Mouse (Mus musculus) adipocyte (in vitro differentiated cells): Measurements from ENCODE around the gene Atp6v0c.
A peak's percentile ranks its signal among the peaks of the same experiment; 100 is the strongest.

Experiments used
- DNase-seq: peaks from one replicate; pipeline ENCODE4 v3.0.0-alpha.2; 2016; ENCODE audit warnings: low spot score

The Atp6v0c gene

GRCm38 (mm10) chr17:24169317-24170065, at the start of gene Atp6v0c:
TSS of gene Atp6v0c (minus strand) at chr17:24169702.
- peak; percentile 97 for DNase-seq

- no peak for DNase-seq
These were observed 47.3 kb upstream of the Atp6v0c start for GRCm38 (mm10) chr17:24216836-24217235.

- DNase-seq = peak; percentile 91
These were observed 43.7 kb upstream of the Atp6v0c start for GRCm38 (mm10) chr17:24213186-24213585.

- DNase-seq = peak; percentile 54
These were observed 43.0 kb upstream of the Atp6v0c start for GRCm38 (mm10) chr17:24212441-24213018.

DNA sequence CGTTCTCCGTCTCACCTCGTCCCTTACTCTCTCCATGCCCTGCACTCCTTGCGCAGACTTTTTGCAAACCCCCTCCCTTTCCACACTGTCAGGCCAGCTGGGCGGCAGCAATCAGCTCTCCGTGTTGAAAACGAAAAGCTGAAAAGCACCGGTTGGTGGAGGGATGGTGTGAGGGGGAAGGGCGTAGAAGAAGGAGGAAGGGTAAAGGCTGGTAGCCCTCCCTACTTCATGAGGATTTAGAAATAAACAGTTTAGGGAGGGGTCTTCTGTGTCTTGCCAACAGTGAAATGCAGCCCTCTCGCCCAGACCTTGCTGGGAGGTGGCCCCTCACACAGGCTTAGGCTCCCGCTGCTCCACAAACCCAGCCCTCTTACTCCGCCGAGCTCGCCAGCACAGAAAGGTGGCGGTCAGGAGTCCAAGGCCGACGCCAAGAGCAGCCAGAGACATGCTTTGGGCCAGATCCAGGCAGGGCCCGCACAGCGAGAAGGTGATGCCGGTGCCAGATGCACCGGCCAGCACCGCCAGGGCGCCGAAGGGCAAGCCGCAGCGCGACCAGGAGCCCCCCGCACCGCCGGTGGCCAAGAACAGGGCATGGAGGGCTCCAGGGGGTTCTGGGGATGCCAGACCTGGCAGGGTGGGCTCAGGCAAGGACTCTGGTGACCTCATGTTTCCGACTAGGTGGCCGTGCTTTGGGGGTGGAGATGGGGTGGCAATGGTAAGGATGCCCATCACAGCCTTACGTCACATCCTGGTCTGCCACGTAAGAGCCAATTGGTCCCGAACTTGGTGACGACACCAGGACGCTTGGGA, 42.3 kb upstream of the Atp6v0c start:
- no peak for DNase-seq

GRCm38 (mm10) chr17:24210591-24210990, 41.1 kb upstream of the Atp6v0c start:
- DNase-seq = no peak

GRCm38 (mm10) chr17:24209916-24210240, 40.4 kb upstream of the Atp6v0c start:
- no peak for DNase-seq

DNA sequence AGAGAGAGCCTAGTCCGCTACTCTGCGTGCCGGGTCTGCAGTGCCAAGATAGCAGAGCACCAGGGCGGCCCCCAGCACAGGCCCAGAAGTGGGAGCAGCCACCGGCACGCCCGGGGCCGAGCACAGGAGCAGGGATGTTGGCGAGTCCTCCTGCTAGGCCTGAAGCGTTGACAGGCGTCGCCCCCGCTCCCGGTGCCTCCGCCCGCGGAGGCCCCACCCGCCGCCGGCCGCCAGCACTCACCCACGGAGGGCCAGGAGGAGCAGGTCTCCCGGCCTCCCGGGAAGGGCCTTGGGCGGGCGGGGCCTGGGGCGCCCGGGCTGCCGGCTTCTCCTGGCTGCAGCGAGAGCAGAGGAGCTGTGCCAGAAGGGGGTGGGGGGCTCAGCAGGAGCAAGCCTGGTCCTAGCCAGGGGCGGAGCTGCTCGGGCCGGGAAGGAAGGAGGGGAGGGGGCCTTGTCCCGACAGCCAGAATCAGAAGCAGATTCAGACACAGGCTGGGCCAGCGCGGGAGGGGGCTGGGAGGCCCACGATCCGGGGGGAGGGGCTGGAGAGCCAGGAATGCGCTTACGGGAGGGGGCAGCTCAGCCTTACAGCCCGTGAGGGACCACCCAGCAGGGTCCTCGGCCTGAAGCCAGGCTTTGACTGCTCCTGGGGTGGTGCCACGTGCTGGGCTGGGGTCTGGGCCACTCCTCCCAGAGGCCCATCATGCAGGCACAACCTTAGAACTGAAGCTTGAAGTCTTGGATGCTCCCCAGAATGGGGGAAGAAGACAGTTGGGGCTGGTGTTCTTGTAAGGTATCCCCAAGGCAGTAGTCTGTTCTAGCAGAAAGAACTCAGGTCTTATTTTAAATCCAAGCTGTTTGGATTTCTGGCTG, 39.8 kb upstream of the Atp6v0c start, which contains the start of gene Ntn3:
Ntn3 (minus strand) TSS at position 489 of the 873 bp plus-strand sequence.
- DNase-seq = no peak

GRCm38 (mm10) chr17:24208641-24209042, 39.1 kb upstream of the Atp6v0c start:
- no peak for DNase-seq

- no peak for DNase-seq
These were observed 38.5 kb upstream of the Atp6v0c start for GRCm38 (mm10) chr17:24207768-24208640.

- DNase-seq = no peak
These were observed 37.2 kb upstream of the Atp6v0c start for GRCm38 (mm10) chr17:24206451-24207351.

- no peak for DNase-seq
These were observed 36.4 kb upstream of the Atp6v0c start for GRCm38 (mm10) chr17:24205908-24206361.

- DNase-seq = peak; percentile 83
These were observed 35.9 kb upstream of the Atp6v0c start, which contains the start of gene Tbc1d24 for GRCm38 (mm10) chr17:24205284-24205888. TSS of gene Tbc1d24 (minus strand) at chr17:24205562.

DNA sequence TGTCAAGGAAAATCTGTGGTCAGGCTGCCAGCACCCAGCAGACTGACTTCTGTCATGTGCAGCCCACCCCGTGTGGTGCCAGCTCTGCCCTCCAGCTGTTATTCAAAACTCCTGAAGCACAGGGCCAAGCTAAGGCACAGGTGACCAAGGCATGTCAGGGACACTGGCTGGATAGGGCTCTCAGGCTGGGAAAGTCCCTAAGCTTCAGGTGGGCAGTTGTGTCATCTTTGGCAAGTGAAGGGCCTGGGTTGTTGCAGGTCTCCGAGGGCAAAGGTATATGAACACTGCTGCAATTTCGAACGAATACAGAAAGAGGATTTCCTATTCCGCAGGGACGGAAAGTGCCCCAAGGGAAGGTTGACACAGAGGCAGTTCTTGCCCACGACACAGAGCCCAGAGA, 35.3 kb upstream of the Atp6v0c start:
- DNase-seq = peak; percentile 37

- peak; percentile 59 for DNase-seq
These were observed 34.4 kb upstream of the Atp6v0c start for GRCm38 (mm10) chr17:24203611-24204534.

GRCm38 (mm10) chr17:24203068-24203467, 33.6 kb upstream of the Atp6v0c start:
- DNase-seq = no peak

GRCm38 (mm10) chr17:24201092-24201491, 31.6 kb upstream of the Atp6v0c start:
- DNase-seq = no peak

DNA sequence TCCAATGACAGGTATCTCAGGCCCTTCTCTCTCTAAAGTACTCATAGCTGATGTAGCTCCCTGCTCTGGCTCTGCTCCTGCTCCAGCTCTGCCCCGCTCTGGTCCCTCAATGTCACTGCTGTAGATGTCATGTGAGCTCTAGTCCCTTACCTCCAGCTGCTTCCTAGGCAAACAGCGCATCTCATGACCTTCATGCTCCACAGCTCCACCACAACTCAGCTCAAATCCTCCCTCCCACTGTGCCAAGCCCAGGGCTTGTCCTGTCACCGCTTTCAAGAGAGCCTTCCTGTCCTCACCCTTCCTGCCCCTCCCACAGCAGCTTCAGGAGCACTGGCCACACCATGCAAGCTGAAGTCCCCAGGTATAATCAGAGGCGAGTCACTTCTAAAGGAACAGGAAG, 30.2 kb upstream of the Atp6v0c start:
- DNase-seq = no peak
